Mouse (Mus musculus): Measurements from ENCODE around the gene Map3k4. TPM values are rescaled to one million over a fixed set of nuclear protein-coding genes. Genes with fewer than 3 reads are reported as not detected.
"Not testable (repeated sequence)": the region's sequence is repeated elsewhere in the genome, so short reads cannot be mapped to it uniquely, and the experiment has no call there.

The Map3k4 gene
- polyA plus RNA-seq, 2 experiments from 2014 or later, result 12.9 to 13.4 TPM

DNA sequence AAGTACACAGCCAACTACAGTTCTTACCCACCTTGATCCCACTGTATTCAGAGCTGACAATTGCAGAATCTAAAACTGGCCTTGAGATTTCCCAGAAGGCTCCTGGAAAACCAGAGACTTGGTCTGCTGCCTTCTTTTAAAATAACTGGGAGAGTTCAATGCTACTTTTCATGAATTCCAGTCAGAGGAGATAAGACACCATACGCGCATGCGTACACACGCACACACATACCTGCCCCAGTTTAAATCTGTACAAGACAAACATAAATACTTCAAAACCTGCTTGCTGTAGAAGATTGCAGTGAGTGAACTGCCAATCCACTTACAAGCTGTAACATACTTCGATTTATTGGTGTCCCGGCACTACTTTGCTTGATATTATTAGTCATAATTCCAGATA is 13.9 kb downstream of the Map3k4 start:
- ATAC-seq, result no peak

DNA sequence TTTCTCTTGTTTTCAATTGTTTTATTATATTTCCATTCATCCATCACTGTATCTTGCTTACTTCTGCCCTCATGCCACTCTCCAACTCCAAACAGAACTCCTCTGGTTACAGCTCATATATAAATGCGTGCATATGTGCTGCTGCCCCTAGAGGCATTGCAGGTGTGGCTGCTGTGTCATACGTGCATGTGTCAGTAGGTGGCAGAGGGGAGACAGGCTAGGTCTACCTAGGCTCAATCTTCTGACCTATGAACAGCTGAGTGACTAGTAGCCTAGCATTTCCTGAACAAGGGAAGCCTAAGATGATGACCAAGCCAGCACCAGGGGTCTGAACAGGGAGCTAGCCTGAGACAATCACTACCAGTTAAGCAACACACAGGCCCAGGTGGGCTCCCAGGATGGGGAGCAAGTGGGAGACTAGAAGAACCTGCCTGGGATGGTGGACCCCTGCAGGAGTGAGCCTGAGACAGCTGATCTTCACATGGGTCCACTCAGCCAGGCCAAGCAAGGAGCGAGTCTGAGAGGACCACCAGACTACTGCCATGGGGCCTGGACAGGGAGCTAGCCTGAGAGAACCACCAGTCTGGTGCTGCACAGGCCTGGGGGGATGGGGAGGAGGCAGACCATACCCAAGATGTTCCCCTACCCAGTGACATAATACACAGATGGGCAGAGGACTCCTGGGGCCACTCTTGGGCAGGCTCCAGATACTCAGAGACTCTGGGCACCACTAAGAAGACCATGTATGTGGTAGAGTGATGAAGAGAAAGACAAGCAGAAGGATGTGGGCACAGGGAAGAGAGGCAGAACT is 17.5 kb downstream of the Map3k4 start:
- peak; percentile 99 for ATAC-seq

DNA sequence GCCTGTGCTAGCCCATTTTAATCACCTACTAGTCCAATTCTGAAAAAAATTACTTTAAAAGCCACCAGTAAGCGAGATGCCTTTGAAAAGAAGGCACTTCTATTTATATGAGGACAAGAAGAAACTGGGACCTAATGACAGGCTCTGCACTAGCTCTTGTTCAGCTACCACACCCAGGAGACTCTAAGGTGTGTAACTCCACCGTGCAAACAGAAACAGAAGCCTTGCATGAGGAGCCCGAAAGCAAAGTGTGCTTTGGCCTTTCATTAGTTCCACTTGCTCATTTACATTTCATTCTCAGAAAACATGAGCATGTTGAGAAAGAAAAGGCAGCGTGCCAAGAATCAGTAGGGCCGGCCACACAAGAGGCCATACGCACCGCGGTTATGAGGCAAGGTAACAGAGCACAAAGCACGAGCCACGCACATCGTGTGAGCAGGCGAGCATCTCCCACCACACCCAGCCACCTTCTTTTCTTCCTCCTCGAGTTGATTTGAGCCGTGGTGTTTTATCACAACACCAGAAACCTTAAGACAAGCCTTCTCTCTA is 18.4 kb downstream of the Map3k4 start:
- no peak for ATAC-seq

DNA sequence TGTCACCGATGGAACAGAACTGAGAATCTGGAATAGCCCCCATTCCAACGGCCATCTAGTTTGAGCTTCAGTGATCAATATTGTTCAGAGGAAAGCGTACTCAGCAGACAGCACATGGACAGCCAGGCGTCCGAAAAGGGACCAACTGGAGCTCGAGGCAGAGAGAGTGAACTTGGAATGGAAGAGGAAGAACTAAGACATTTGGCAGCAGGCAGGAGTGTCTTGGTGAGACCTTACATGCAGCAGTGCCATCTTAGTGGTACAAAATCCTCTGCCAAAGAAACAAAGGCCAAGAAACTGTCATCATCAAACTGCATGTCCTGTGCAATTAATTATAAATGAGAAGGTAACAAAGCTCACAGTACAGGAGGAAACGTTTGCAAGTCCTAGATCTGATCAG is 19.2 kb downstream of the Map3k4 start:
- ATAC-seq, result no peak

DNA sequence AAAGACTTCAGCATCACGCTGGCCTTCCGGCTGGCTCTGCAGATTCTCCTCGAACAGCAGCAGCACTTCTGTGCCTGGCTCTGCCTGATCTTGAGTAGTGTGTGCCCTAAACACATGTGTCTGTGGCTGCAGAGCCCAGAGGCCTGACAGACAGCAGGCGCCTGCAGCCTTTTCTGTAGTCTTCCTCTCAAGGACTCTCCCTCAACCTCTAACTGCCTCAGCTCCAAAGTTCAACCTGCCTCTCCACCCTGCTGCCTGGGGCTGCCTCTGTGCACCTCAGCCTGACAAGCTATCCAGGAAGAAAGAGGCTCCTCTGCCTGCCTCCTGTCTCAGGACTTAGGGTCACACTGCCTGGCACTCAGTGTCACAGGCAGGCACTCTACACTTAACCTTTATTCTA is 20.6 kb downstream of the Map3k4 start:
- ATAC-seq, result no peak

DNA sequence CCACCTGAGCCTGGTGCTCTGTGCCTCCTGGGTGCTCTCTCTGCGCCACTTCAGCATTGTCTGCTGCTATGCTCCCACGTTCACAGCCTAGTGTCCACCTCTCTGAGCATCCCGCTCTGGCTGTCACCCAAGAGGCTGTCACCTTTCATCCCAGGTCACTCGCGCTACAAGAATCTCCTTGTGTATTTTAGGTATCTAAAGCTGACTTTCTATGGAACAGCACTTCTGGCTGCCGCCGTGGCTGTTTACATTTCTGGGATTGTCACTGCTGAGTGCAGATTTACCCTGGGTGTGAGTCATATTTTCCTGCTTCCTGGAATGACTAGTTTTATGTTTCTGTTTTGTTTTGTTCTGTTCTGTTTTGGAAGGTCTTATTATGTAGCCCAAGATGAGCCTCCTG is 21.3 kb downstream of the Map3k4 start:
- ATAC-seq, result no peak

DNA sequence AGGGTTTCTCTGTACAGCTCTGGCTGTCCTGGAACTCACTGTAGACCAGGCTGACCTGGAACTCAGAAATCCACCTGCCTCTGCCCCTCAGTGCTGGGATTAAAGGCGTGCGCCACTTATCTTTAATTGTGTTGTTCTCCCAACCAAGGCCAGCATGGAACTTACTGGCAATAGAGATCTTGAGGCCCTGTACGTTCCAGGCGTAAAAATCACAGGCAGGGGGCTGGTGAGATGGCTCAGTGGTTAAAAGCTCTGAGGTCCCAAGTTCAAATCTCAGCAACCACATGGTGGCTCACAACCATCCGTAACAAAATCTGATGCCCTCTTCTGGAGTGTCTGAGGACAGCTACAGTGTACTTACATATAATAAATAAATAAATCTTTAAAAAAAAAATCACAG is 22.7 kb downstream of the Map3k4 start:
- not testable (repeated sequence) for ATAC-seq

DNA sequence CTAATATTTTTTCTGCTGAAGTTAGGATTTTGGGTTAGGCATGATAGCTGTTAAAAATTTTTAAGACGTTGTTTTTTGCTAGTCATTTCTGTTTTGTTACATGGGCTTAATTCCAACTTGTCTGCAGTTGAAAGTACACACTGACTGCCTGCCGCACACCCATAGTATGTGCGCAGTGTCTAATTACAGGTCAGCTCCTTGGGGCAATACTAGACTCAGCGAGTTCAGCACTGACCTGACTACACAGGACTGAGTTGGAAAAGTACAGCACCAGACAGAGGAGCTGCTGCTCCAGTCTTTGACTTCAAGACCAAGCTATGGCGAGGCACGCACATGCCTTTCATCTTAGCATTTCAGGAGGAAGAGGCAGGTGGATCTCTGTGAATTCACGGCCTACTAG is 24.2 kb downstream of the Map3k4 start:
- ATAC-seq, result no peak

DNA sequence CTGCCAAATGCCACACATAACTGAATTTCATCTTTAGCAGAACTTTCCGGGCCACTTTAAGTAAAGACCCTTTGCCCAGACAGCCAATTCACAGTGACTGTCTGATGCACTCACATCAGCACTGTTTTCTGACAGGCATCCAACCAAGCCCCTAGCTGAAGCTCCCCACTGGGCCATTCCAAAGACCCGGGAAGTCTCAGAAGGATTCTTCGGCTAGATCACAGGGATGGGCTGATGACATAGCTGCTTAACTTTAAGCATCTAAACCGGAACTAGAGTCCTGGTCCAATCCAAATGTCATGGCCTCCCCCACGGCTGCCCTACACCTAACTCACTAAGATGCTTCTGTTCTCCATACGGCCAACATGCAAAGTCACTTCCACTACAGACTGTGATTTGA is 25.0 kb downstream of the Map3k4 start:
- ATAC-seq, result no peak

DNA sequence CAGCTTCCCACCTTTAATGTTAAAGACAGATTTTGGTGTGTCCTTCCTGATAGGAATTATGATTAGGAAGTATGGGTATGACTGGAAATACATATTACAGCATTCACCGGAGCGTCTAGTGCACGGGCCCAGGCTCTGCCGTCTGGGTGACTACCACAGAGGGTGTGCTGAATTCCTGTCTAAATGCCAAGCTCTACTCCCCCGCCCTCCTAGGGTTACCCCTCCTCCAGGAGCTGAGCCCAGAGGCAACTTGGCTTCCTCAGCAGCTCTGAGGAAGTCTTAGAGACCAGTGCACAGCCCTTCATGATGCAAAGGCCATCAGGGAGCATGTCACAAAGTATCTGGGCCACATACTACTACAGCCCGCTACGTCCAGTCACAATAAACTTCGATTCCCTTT is 25.7 kb downstream of the Map3k4 start:
- ATAC-seq, result no peak

DNA sequence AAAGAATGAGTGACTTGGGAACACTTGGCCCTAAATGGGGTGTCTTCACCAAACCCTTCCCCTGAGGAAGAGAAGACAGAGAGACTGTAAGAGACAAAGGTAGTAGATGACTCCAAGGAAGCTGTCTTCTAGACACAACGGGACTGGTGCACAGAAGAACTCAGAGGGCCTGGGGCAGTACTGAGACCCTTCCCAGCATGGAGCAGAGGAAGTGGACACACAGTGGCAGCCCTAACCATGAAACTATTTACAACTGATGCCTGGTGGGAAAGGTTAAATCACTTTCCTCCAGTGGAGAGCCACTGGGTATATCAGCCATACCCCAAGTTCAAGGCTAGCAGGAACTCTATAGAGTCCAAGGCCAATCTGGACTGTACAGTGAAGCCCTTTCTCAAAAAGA is 26.2 kb downstream of the Map3k4 start:
- ATAC-seq, result no peak

DNA sequence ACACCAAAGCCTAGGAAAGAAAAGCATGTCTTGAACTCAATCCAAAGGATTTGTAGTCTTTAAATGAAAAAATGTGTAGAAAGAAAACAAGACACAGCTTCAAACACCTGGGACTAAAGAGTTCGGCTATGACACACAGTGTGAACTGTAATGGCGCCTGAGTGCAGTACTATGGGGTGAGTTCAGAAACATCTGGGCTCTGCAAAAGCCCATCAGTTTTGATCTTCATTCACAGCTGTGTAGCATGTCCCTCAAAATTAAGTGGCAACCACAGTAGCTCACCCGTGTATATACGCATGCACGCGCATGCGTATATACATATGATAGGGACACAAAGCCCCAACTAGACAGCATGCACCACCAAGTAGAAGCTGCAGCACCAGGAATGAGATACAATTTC is 27.4 kb downstream of the Map3k4 start:
- ATAC-seq, result no peak

DNA sequence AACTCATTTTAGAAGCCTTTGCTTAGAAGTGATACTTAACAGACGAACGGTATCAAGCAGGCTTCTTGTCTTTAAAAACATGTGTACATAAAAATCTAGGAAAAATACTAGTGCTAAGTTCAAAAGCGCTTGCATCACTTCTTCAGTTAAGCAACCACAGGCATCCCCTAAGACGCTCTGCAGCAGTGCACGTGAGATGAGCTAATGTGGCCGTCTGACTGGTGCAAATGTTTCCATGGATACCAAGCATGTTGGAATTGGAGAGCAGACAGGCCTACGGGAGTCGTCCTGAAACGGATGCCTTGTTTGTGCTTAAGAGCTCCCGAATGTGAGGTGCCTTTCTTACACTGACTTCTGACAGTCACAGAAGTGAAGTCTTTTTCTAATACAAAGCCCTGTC is 27.9 kb downstream of the Map3k4 start:
- ATAC-seq, result no peak

DNA sequence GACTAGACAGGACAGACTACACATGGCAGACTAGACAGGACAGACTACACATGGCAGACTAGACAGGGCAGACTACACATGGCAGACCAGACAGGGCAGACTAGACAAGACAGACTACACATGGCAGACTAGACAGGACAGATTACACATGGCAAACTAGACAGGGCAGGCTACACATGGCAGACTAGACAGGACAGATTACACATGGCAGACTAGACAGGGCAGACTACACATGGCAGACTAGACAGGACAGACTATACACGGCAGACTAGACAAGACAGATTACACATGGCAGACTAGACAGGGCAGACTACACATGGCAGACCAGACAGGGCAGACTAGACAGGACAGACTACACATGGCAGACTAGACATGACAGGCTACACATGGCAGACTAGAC is 28.8 kb downstream of the Map3k4 start:
- ATAC-seq, result not testable (repeated sequence)

DNA sequence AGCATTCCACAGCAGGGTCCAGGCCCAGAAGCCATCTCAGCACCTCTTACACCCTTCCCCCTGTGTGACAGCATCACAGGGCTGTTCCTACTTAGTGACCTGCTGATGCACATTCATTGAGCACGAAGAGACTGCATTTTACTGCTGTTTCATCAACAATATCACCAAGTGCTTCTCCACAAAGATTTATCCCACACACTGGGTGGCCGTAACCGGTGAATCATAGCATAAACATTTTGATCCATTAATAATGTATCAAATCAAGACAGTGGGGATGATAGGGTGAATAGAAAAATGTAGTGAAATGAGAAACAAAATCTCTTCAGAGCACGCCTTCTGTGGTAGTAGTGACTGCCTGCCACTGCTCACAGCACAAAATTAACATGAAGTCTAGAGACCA is 29.7 kb downstream of the Map3k4 start:
- no peak for ATAC-seq

DNA sequence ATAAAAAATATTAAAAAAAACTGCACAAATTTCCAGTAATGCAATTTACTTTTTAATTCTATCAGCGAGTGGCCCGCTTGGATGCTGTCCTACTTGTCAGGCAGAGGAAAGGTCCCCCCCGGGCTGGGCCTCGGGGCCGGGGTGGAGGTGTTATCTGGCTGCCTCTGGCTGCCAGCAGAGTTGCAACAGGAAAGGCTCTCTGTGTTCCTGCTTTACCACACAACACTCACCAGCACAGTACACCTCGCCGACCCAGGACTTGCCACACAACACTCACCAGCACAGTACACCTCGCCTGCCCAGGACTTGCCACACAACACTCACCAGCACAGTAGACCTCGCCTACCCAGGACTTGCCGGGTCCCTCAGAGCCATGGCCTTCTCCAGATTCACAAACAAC is 38.8 kb downstream of the Map3k4 start:
- ATAC-seq, result no peak

DNA sequence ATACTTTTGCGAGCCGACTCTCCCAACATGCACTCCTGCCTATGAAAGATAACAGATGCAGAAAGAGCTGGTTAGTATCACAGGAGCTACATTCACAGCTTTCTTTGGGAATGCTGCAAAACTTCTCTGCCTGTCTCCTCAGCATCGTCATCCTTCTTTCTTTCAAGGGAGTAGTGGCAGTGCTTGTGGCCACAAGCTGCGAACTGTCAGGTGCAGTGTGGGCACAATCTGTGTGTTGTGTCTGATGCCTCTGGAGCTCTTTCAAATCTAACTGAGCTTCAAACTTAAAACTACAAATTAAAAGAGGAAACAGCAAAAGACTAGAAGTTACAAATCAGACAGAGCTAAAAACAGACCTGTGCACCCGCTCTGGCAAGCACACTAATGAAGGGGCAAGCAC is 40.5 kb downstream of the Map3k4 start:
- ATAC-seq, result no peak

DNA sequence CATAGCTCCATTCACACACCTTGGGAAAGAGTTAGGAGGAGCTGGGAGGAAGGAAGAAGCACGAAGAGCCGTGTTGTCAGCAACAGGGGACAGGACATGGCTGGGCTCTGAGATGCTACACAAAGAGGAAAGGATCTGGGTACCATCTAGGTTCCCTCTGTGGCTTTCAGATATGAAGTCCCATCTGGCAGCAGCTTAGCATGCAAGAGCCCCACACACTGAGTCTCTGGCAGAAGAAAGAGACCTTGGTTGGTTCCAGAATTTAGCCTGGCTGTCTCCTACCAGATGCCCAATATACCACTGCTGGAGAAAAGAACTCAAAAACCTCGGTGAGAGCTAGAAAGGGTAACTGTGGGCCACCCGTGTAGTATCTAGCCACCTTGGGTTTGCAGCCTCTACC is 41.3 kb downstream of the Map3k4 start:
- ATAC-seq, result no peak

DNA sequence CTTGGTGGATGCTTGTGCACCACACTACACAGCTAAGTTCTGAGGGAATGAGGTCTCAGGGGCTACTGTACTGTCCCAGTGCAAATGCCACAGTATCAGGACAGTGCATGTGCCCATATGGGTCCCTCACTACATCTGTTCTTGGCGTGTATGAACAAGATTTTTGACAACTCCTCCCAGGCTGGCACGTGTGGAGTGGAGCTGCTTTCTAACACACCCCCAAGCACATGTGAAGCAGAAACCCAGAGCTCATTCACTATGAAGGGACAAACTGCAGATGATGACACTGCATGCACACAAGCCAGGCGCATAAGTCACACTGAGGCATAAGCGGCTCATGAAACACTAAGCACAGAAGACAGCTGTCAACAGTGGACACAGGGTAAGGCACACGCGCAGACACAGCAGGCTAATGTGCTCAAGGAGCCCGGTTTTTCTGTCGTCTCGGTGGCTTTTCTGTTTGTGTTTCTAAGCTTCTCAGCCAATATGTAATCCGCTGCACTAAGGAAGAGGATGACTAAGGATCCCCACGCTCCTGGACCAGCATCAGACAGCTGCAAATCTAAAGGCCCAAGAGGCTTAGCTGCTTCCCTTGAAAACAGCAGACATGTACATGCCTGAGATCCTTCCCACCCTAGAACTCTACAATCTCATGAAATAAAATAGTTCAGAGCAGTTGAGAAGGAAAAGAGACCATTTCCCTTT is 41.9 kb downstream of the Map3k4 start:
- ATAC-seq, result no peak

DNA sequence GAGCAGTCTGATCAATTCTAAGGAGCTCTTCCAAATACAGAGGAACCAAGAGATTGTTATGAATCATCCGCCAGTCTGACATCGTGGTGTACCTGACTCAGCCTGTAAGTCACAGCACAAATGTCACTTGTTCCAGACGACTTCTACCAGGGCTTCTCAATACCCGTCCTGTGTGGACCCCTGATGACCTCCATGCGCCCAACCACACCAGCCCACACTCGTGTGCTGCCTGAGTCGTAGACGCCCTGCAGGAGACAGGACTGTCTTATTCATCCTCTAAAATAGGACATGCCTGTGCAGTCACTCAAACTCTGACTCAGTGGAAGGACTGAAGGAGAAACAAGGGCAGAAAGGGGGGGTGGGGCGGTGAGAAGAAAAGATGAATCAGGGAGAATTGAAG is 42.8 kb downstream of the Map3k4 start:
- no peak for ATAC-seq

DNA sequence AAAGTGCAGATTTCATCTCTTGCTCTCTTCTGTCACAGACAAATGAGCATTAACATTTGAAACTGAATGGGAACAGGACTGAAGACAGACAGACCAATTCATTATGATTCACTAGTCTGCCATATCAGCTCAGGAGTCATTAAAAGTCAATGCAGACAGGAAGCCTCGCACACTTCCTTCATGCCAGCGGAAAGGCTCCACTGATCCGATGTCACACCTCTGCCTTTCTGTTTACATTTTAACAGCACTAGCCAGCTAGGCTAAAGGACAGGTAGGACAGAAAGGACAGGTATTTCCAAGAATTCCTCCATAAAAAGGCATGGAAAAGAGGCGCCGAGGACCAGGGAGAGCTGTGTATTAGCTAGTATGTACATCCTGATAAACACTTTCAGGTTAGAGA is 45.6 kb downstream of the Map3k4 start:
- ATAC-seq, result no peak

DNA sequence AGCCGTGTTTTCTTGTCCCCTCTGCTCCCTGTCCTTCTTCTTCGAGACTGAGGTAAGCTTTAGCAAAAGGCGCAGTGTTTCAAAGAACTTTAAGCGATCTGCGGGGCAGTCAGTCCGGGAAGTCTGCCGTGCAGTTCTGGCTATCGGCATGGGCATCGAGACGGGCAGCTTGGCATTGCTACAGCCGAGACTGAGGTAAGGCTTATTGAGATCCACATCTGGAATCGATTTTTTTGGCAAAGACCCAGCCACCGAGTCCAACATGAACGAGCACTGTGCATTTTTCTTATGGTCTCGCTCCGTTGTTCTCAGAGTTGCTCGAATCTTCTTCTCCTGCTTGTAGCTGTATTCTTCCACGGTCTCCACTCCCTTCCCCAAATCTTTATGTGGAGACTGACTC is 46.8 kb downstream of the Map3k4 start:
- ATAC-seq, result no peak

DNA sequence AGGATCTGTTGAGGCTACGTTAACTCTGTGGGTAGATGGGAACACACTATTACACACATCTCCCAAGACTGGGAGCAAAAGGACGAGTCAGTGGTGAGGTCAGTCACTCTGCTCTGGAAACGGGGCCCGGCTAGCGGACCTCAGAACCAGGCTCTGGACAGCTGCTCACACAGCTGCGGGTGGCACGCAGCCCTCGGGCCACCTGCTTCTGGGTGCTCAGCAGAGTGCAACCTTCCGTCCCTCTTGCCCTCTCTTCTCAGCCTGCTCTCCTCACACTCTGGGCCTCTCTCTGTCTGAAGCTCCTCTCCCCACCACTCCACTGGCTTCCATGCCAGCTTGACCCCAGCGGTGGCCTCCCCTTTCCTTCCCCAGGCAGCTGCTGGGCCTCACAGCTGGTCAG is 50.1 kb downstream of the Map3k4 start:
- no peak for ATAC-seq

DNA sequence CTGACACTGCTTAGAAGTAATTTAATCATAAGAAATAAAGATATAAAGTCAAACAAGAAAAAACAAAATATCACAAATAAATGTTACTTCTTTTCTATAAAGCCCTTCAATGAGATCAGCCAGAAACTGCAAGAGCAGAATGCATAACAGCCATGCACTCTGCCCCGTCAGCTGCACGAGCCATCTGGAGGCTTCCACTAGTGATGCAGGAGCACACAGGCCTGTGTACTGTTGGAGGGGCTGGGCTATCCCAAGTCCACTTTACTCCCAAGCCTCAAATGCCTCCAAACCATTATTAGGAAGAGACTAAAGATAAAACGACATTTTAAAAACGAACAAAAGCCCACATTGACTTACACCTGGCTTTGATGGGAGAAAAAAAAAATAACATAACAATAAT is 50.5 kb downstream of the Map3k4 start:
- ATAC-seq, result no peak
